Mouse (Mus musculus): Measurements from ENCODE around the gene Zfp157.
"Not testable (repeated sequence)": the region's sequence is repeated elsewhere in the genome, so short reads cannot be mapped to it uniquely, and the experiment has no call there.

The Zfp157 gene

DNA sequence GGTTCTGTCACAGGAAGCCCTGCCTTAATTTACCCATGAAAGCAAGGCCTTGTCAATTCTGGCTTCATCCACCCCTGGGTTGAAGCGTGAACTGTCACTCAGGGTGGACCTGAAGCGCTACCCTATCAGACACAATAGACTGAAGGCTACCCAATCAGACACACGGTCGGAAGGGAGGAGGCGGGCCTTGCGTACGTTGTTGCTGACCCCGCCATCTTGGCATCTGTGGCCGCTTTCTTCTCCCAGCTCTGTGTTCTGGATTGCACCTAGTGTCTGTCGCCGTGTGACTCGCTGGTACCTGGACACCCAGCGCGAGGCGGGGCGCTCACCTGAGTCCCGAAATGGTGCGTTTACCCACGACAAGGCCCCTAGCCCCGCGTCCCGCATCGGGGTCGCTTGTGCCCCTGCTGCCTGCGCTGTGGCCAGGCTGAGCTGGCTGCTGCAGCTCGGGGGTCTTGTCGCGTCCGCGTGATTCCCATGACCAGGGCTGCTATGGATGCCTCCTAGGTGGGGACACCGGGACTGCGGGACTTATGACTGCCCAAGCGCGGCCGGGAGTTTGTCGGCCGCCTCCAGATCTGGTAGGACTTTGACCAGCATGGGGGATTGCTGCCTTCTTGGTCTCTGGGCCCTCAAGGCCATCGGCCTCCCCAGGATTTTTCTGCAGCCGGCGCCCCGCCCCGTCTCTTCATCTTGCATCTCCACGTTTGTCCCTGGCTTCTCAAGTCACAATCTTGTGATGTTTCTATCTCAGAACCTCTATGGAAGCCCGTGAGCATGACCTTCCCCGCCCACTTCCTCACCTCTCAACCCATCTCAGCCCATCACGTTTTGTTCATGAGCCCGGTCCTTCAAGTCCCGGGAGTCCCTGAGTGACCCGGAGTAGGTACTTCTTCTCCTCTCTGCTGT, at the start of gene Zfp157:
TSS of gene Zfp157 (plus strand) at position 183 of the 909 bp plus-strand sequence.
- peak; percentile 95 for DNase-seq

DNA sequence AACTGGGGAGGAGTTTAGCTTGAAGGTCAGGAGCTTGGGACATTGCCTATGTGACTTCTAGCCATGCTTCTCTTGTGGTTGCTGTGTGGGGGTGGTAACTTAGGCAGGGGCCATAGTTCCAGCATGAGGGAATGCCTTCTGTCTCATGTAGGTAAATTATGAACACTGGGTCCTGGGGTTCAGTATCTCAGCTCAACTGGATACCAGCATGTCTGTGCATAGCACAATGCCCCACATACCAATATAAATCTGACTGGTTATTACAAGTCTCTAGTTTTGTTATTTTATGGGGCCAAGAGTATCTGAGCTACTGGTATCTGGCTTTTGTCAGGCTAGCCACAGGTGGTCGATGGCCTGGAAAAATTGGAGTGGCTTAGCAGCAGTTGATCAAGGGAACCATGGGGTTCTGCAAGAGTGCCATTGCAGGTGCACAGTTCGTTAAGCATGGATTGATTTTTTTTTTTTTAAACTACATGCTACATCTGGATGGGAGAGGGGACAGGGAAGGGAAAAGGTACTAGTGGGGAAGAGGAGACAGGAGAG, 43.4 kb upstream of the Zfp157 start:
- DNase-seq: no peak

DNA sequence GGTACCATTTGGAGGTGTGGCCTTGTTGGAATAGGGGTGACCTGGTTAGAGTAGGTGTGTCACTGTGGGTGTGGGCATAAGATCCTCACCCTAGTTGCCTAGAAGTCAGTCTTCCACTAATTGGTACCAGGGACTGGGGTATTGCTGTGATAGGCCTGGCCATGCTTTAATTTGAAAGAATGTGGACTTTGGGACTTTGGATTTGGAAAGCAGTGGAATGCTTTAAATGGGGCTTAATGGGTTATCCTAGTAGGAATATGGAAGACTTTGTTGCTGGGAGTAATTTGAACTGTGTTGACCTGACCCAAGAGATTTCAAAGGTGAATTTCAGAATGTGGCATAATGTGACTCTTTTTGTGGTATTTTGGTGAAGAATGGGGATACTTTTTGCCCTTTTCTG, 40.8 kb upstream of the Zfp157 start:
- not testable (repeated sequence) for DNase-seq

GRCm38 (mm10) chr5:138458371-138458770, 17.1 kb downstream of the Zfp157 start:
- DNase-seq: no peak

DNA sequence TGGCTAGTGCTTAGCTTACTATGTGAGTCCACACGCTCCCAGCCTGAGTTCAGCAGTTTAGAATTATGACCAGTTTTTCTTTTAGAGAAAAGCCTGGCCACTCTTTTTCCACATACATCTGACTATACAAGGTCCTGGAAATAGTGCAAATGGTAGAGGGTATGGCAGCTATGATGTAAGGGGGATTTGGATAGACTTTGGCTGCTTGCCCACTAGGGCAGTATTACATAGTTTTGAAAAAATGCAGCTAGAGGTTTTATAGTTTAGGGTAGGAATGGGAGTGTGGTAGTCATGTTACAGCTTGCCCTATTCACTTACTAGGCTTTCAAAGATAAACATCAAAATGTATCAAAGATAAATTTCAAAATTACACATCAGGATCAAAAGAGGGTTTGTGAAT, 17.8 kb downstream of the Zfp157 start:
- DNase-seq: no peak

- no peak for DNase-seq
Measured at GRCm38 (mm10) chr5:138473601-138474000, 32.3 kb downstream of the Zfp157 start.

DNA sequence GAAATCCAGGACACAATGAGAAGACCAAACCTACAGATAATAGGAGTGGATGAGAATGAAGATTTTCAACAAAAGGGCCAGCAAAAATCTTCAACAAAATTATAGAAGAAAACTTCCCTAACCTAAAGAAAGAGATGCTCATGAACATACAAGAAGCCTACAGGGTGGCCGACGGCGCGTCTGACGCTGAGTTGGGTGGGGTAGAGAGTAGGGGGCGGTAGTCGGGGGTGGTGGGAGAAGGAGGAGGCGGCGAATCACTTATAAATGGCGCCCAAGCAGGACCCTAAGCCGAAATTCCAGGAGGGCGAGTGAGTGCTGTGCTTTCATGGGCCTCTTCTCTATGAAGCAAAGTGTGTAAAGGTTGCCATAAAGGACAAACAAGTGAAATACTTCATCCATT, 63.3 kb downstream of the Zfp157 start:
- not testable (repeated sequence) for DNase-seq

Measured in layer of hippocampus, adult 9-11 months (tissue).